Mouse (Mus musculus) heart, postnatal 4 days (tissue): ENCODE measurements at regions not wholly inside any gene's neighbourhood (a gene's known extent, or its start where the extent isn't known, plus 50 kb on each side); places are given as distances from the start of the nearest gene placed in this dataset.
"Not testable (repeated sequence)": the region's sequence is repeated elsewhere in the genome, so short reads cannot be mapped to it uniquely, and the experiment has no call there.

ENCODE experiments used
- DNase-seq: peaks from one replicate; pipeline ENCODE4 v3.0.0; 2021

GRCm38 (mm10) chr12:90664436-90664835 lies 73.8 kb downstream of the Dio2 start:
- DNase-seq, result no peak

GRCm38 (mm10) chr12:90645452-90645851 lies 92.8 kb downstream of the Dio2 start:
- DNase-seq, result peak; percentile 6

DNA sequence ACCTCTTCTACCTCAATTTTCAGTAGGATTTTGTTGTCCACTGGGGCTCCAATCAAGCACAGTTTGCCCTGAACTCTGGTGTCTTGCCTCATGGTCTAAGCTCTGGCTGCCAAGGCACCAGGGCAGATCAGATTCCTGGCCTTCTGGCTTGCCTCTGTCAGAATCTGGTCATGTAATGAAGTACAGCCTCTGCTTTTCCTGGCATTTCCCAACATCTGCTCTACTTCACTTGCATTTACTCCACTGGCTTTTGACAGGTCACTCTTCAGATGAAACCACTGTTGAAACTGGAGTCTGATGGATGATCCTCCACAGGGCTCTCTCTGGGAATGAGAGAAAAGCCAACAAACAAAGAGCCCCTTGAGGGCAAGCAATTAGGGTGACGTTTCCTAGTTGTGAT lies 94.3 kb downstream of the Dio2 start:
- DNase-seq, result no peak

GRCm38 (mm10) chr12:90624856-90625255 lies 113.4 kb downstream of the Dio2 start:
- no peak for DNase-seq

DNA sequence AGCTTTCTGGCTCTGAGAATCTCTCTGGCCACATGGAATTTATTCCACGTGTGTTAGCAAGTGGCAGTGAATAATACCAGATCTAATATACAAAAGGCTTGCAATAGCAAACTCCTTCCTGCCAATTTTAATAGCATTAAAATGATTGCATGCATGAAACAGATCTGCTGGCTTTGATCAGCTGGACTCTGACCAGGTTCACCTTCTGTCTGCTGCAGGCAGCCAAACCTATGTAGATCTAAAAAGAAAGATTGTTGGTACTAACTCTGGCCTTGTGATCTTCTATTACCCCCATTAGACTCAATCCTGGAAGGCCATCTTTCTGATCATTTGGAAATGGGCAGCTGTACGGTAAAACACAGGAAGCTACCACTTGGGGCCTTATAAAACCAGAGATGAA lies 114.8 kb downstream of the Dio2 start:
- DNase-seq, result no peak

DNA sequence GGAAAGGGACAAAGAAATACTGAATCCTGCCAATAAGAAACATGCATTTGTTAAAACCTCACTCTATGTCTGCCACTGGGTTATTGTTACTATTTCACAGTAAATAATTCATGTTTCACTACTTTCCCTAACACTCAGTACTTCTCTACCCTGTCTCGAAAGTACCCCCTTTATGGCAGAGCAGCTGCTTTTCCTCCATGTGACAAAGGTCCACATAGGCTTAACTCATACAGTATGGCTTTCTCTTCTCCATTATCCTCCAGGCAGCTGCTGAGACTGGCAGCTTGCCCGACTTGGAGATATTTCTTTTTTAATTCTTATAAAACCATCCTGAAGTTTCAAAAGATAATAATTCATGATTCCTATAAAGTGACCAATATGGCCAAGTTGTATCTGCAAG lies 129.4 kb downstream of the Dio2 start:
- DNase-seq, result no peak

DNA sequence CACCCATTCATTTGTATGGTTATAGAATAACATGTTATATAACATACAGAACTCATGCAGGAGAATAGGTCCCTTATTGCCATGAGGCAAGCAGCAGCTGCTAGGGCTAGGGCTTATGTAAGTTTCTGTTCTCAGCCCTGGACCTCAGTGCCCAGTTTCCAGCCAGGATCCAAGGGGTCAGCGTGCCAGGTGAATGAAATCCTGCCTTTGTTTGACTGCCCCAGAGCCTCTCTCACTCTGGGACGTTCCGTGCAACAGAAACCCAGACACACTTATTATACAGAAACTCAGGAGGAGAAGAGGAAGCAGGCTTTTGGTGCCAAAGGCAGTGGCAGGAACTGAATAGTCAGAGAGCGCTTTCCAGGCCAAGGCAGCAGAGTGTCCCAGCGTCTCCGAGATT lies 130.3 kb downstream of the Dio2 start:
- DNase-seq, result no peak

DNA sequence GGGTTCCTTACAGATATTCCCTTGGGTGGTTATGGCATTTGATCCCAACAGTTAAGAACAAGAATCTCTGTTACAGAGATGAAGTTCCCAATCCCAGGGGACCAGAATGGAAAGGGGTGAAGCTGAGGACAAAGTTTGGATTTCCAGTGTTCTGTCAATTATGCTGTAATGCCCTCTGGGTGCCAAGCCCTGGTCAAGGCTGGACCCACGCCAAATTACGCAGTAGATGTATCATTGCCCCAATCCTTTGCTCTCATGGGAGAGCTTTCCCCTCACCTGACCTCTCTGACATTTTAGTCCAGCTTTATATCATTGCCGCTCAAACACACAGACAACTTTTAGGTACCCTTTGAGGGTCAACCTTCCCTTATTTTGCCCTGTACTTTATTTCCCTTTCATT lies 158.2 kb downstream of the Dio2 start:
- no peak for DNase-seq

DNA sequence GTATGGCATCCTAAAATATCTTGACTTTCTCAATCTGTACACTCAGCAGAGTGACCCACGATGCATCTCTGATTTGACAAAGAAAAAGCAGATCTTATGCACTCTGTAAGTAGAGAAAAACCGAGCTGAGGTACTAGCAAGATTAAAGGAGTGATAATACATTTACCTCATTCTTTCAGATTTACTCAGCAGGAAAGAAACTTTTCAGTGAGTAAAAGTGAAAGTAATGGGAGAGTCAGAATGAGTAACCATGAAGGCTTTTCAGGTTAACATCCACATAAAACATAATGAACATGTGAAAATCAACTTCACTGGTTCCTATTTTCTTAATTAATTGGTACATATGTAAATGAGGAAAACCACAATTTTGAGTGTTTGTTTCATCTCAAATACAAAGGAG lies 162.1 kb downstream of the Dio2 start:
- no peak for DNase-seq

GRCm38 (mm10) chr12:90571907-90572306 lies 166.3 kb downstream of the Dio2 start:
- DNase-seq, result no peak

DNA sequence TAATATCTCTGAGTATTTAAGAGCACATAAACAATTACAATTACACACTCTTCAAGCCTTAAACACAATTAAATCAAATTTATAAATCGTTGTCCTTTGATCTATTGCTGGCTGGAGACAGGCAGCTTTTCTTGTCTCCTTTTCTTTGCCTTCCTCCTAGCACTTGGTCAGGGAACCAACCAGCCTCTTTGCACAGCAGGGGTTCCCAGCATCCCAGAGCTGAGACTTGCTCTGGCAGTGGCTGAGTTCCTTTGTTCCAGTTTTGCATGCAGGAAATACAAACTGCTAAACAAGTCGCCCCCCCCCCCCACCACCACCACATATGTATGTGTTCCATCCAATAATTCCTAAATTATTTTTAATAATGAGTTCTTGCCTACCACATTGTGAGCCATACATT lies 166.7 kb downstream of the Dio2 start:
- no peak for DNase-seq

DNA sequence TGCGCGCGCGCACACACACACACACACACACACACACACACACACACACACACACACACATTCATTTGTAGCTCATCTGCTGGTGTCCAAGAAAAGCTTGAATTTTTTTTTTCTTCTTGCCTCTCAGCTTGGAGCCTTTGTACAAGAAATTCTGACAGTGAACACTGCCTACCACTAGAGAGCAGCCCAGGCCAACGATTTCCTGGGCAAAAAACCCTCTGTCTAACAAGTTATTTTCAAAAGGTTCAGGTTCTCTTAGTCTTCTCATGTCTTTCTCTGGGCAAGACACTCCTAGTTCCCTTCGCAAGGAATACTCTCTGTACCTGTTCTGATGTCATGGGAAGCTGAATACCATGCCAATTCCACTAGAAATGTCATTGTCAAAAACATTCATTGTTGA lies 171.9 kb downstream of the Dio2 start:
- peak; percentile 37 for DNase-seq

DNA sequence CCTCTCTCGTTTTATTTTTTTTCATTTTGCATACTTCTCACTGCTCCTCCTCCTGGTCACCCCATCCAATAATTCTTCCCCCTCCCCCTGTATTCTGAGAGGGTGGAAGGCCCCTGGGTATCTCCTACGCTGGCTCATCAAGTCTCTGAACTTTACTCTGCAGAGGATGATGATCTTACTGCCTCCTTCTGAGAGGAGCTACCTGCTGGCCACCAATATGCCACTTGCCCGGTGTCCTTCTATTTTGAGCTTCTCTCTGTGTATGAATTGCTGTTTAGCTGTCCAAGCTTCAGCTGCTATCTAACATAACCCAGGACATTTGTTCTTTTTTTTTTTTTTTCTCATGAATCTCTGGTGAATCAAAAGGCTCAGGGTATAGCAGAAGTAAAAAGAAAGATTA lies 173.2 kb downstream of the Dio2 start:
- DNase-seq, result no peak

DNA sequence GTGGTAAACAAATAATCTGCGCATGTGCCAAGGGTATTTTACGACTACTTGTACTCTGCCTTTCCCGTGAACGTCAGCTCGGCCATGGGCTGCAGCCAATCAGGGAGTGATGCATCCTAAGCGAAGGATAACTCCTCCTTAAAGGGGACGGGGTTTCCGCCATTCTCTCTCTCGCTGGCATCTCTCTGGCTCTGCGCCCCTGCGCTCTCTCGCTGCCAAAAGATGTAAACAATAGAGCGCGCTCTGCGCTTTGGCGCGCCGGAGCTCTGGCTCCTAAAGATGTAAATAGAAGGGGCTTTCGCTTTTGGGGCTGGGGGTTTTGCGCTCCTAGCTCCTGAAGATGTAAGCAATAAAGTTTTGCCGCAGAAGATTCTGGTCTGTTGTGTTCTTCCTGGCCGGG lies 173.6 kb downstream of the Dio2 start:
- DNase-seq, result not testable (repeated sequence)

DNA sequence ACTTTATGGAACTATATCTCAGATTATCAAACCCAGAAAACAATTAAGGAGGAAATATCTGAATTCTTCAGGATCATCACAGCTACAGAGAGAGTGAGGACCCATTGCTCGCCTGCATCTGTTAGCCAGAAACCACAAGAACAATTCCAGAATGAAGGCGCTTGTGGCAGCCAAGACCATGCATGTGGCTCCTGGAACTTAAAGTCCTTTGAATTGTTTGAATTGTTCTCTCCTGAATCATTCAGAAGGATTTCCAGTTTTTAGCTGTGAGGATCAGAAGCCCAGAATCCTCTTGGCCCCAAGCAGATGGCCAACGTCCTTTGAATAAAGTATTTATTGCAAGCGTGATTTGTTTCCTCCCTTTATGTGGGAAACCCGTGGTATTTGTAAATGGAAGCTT lies 195.9 kb downstream of the Dio2 start:
- no peak for DNase-seq
